Mouse (Mus musculus) ES-E14 (cell line): ENCODE data around the gene Eif4b.

Experiments used
- MAFK ChIP-seq: IDR thresholded peaks from 2 replicates; pipeline ENCODE4 v1.6.1; 2014; ENCODE audit warnings: mild to moderate bottlenecking, low read depth, low read length, inconsistent platforms; ENCODE audit not compliant: insufficient read depth
- ZNF384 ChIP-seq: IDR thresholded peaks from 2 replicates; pipeline ENCODE4 v1.6.1; 2012; ENCODE audit warnings: low read depth, low read length, inconsistent platforms

DNA sequence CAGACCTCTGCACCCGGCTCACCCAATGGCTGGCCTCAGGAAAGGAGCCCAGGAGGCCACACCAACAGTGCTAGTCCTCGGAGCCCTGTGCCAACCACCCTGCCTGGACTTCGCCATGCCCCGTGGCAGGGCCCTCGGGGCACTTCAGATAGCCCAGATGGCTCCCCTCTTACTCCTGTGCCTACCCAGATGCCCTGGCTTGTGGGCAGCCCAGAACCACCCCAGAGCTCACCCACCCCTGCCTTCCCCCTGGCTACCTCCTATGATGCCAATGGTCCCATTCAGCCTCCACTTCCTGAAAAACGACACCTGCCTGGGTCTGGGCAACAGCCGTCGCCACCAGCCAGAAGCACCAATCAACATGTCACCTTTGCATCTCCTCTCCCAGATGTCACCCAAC is 39.3 kb downstream of the Eif4b start:
- TF ChIP-seq ZNF384 (no peak), MAFK (no peak)
